Mouse (Mus musculus): ENCODE measurements around the gene Tbcb.
"Not testable (repeated sequence)": the region's sequence is repeated elsewhere in the genome, so short reads cannot be mapped to it uniquely, and the experiment has no call there.

GRCm38 (mm10) chr7:30183189-30183588, 48.9 kb downstream of the Tbcb start:
- not testable (repeated sequence) for TF ChIP-seq POLR2A (IDR thresholded peaks at IDR 0.05; ENCODE audit: insufficient read depth, low read length); CTCF (IDR thresholded peaks at IDR 0.05; ENCODE audit: low read depth, low read length); EP300 (IDR thresholded peaks at IDR 0.05; ENCODE audit: insufficient read depth, low read depth, low read length)

Data from ES-Bruce4 (cell line).